Mouse (Mus musculus) hindbrain, embryonic 16.5 days (tissue): Measurements from ENCODE around the gene Psip1. TPM values are rescaled to one million over a fixed set of nuclear protein-coding genes. Genes with fewer than 3 reads are reported as not detected.
A peak's percentile ranks its signal among the peaks of the same experiment; 100 is the strongest.

Experiments used
- ATAC-seq: fragments of 200-750 bp; cut with Nextera tagmentation; 2 replicates; pipeline ENCODE4 v1.8.0; 2017; ENCODE audit warnings: moderate TSS enrichment, moderate library complexity
- H3K27ac ChIP-seq: fragments of 300-500 bp; sonication (generic); 2 replicates; pipeline ENCODE4 v1.5.1; 2014; ENCODE audit warnings: low read depth, mild to moderate bottlenecking, control low read depth, low read length, moderate library complexity
- H3K27me3 ChIP-seq: fragments of 300-500 bp; sonication (generic); replicated peaks from 2 replicates; pipeline ENCODE4 v1.6.1; 2014; ENCODE audit warnings: low read length; ENCODE audit not compliant: control insufficient read depth, insufficient read depth
- H3K36me3 ChIP-seq: fragments of 300-500 bp; sonication (generic); 2 replicates; pipeline ENCODE4 v1.6.1; 2014; ENCODE audit warnings: mild to moderate bottlenecking, low read length, moderate library complexity, mixed read lengths; ENCODE audit not compliant: control insufficient read depth, insufficient read depth
- H3K4me1 ChIP-seq: fragments of 300-500 bp; sonication (generic); 2 replicates; pipeline ENCODE4 v1.6.1; 2014; ENCODE audit warnings: low read depth, low read length; ENCODE audit not compliant: control insufficient read depth, insufficient read depth
- H3K4me2 ChIP-seq: fragments of 300-500 bp; sonication (generic); 2 replicates; pipeline ENCODE4 v1.6.1; 2014; ENCODE audit warnings: mild to moderate bottlenecking, low read length, control low read depth, moderate library complexity
- H3K4me3 ChIP-seq: fragments of 300-500 bp; sonication (generic); 2 replicates; pipeline ENCODE4 v1.5.1; 2014; ENCODE audit warnings: mild to moderate bottlenecking, low read length, control low read depth, moderate library complexity
- H3K9ac ChIP-seq: fragments of 300-500 bp; sonication (generic); 2 replicates; pipeline ENCODE4 v1.6.1; 2014; ENCODE audit warnings: low read depth, mild to moderate bottlenecking, control low read depth, low read length, moderate library complexity
- H3K9me3 ChIP-seq: fragments of 300-500 bp; sonication (generic); 2 replicates; pipeline ENCODE4 v1.6.1; 2014; ENCODE audit warnings: mild to moderate bottlenecking, low read length, moderate library complexity; ENCODE audit not compliant: control insufficient read depth
- WGBS: fragments of 180-500 bp; shearing (Covaris S2); extraction: QIAGEN DNeasy Blood & Tissue Kit; methylation state at CpG from one replicate; pipeline ENCODE4 v1.1.7; 2014; 5-methylcytosine and 5-hydroxymethylcytosine counted together
- polyA plus RNA-seq: library from polyadenylated mRNA; unstranded; fragments of >200 nt; fragmentation: Nextera tagmentation; extraction: Ambion mirVana; gene quantifications from 2 replicates; pipeline ENCODE4 v1.2.1, GENCODE M21; 2015

The Psip1 gene
- polyA plus RNA-seq, 1 experiment from 2014 or later, result 227 TPM

DNA sequence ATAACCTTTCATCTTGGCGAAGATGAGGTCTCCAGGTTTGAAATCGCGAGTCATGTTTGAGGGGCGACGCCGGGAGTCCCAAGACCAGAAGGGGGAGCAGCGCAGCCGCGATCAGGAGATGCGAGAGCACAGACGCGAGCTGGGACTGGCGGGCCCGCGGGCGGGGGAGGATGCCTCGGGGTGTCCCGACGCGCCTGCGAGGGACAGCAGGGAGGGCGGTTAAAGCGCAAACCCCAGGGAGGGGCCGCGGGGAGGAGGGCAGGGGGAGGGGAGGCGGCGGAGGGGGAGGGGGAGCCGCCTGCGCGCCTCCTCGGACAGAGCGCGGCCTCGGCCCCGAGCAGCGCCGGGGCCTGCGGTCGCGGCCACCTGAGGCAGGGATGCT lies 533 bp downstream of the Psip1 start:
- Histone ChIP-seq H3K27ac (peak overlapping the region; percentile 100), H3K36me3 (no peaks in the 10 kb centered on the region; the same call in 1 of the 2 replicates), H3K9ac (peak overlapping the region; percentile 98), H3K4me2 (peak overlapping the region; percentile 62), H3K4me1 (peaks cover 15% of the 10 kb centered on the region), H3K9me3 (no peaks in the 10 kb centered on the region), H3K27me3 (no peaks in the 10 kb centered on the region), H3K4me3 (peak overlapping the region; percentile 91)
- ATAC-seq, result peak; percentile 78
- WGBS, result 2% methylated on average over 23 of the region's 40 CpGs

DNA sequence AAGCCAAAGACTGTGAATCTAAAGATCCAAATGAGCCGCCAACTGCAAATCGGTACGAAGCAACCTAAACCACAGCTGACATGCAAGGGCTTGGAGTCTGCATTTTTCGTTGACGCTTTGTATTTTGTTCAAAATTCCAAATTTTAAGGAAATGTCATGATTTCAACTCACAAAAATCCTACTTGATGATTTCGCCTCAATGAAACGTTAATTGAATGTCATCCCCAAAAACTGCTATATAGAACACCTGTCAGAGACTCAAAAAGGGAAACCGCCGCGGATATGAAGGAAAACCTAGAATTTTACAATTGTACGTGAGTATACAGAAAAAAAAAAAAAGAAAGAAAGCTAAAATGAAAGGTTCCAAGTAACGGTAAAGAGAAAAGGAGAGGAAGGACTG lies 1.0 kb downstream of the Psip1 start:
- H3K4me1 ChIP-seq, result peaks cover 15% of the 10 kb centered on the region
- H3K36me3 ChIP-seq, result no peaks in the 10 kb centered on the region; the same call in 1 of the 2 replicates
- H3K27me3 ChIP-seq, result no peaks in the 10 kb centered on the region
- no peak for ATAC-seq
- peak overlapping the region; percentile 91 for H3K4me3 ChIP-seq
- no peaks in the 10 kb centered on the region for H3K9me3 ChIP-seq
- 14% methylated on average over 12 of the region's 12 CpGs for WGBS
- peak overlapping the region; percentile 62 for H3K4me2 ChIP-seq
- H3K27ac ChIP-seq, result peak overlapping the region; percentile 100; the same call in 1 of the 2 replicates
- peak overlapping the region; percentile 98 for H3K9ac ChIP-seq

DNA sequence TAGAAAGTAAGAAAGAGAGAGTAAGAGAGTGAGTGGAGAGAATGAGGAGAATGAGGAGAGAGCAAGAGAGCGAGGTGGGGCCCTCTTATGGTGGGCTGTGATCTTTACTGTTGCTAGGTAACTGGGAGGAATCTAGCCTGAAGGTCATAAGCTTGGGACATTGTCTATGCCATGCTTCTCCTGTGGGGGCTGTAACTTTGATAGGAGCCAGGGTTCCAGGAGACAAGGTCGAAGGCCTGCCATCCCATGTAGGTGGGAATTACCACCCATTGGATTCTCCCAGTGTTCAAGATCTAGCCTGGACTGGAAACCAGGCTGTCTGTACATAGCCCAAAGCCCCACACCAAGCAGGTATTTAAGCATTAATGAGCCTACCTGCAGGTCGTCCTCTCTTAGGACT lies 18.1 kb downstream of the Psip1 start:
- Histone ChIP-seq H3K27ac (no peak overlapping the region; the same call in 1 of the 2 replicates), H3K9ac (no peak overlapping the region), H3K27me3 (no peaks in the 10 kb centered on the region), H3K4me1 (peaks cover 3% of the 10 kb centered on the region; the same call in 1 of the 2 replicates), H3K9me3 (no peaks in the 10 kb centered on the region), H3K36me3 (peaks cover 37% of the 10 kb centered on the region), H3K4me2 (no peak overlapping the region), H3K4me3 (no peak overlapping the region)
- 0 out of 2 replicates have a peak, but pooled peaks have one; percentile 29 for ATAC-seq
- 60% methylated on average over 3 of the region's 3 CpGs for WGBS

DNA sequence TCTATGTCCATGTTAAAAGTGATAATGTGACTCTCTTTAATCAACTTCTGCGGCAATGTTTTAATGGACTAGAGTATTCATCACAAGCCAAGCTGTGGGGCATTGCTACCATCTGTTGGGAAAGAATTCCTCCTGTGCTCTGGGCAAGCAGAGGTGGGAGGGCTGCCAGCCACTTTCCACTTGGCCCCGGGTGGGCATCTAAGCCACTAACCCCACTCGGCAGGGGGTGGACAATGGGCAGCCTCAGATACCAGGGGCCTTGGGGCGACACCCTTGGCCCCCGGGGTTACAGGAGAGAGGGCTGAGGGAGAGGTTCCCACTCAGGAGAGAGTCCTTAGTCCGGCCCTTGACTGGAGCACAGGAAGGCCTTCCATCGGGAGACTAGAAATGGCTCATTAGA lies 18.6 kb downstream of the Psip1 start:
- no peak overlapping the region for H3K9ac ChIP-seq
- peak overlapping the region; percentile 23; the same call in 1 of the 2 replicates for H3K27ac ChIP-seq
- peak; percentile 50; the same call in 1 of the 2 replicates for ATAC-seq
- H3K4me2 ChIP-seq, result no peak overlapping the region
- no peaks in the 10 kb centered on the region for H3K27me3 ChIP-seq
- 67% methylated on average over 7 of the region's 7 CpGs for WGBS
- no peak overlapping the region for H3K4me3 ChIP-seq
- peaks cover 3% of the 10 kb centered on the region; the same call in 1 of the 2 replicates for H3K4me1 ChIP-seq
- H3K36me3 ChIP-seq, result peaks cover 34% of the 10 kb centered on the region
- H3K9me3 ChIP-seq, result no peaks in the 10 kb centered on the region

DNA sequence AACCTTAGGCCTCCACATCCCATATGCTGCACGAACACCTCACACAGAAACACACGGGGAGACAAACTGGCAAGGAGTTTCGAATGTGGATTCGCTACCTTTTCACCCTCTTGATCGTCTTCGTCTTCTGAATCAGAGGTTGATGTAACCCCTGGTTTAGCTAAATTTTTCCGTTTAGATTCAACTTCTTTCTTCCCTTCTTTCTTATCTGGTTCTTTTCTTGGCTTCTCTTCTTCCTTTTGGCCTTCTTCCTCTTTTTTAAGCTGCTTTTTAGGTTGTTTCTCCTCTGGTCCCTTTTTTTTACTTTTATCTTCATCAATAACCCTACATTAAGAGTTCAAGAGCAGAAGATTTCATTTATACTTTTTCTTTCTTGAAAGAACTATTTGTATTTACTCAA lies 21.4 kb downstream of the Psip1 start:
- 96% methylated on average over 7 of the region's 7 CpGs for WGBS
- Histone ChIP-seq H3K27ac (no peak overlapping the region), H3K4me1 (peaks cover 3% of the 10 kb centered on the region; the same call in 1 of the 2 replicates), H3K36me3 (peaks cover 29% of the 10 kb centered on the region), H3K9ac (no peak overlapping the region), H3K4me2 (no peak overlapping the region), H3K9me3 (no peaks in the 10 kb centered on the region), H3K4me3 (no peak overlapping the region), H3K27me3 (no peaks in the 10 kb centered on the region)
- ATAC-seq, result no peak

DNA sequence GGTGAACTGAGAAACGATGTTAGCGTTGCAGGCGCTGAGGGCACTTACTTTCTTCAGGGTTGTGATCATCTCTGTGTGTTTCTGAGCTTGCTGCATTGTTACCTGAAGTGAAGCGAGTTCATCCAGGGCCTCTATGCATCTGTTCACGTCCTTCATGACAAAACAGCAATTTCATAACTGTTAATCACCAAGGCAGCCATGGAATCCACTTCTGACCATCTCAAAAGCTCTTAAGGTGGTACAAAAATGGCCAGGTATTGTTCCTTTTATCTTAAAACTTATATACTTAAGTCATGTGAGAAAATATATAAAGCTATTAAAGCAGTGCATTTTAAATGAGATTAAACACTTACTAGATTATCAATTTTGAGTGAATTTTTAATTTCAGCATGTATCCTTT lies 26.2 kb downstream of the Psip1 start:
- Histone ChIP-seq H3K4me2 (no peak overlapping the region), H3K4me3 (no peak overlapping the region), H3K4me1 (no peaks in the 10 kb centered on the region), H3K27me3 (no peaks in the 10 kb centered on the region), H3K9ac (no peak overlapping the region), H3K36me3 (peaks cover 32% of the 10 kb centered on the region), H3K9me3 (no peaks in the 10 kb centered on the region), H3K27ac (no peak overlapping the region)
- no peak for ATAC-seq
- WGBS, result 92% methylated on average over 5 of the region's 5 CpGs

DNA sequence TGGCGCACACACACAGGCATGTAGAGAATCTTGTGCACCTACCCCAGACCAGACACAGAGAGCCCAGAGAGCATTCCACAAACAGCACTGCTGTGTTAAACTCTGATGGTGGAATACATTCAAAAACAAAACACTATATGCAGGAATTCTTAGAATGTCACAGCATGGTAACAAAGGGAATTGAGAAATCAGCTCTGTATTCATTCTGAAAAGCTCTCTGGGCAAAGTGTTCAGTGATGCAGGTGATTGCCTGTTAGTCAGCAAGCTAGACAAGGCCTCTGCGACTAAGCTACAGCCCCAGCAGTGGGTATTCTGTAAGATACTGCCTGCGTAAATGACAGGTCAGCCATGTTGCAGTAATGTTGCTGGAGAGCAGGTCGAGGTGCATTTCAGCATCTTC lies 35.5 kb downstream of the Psip1 start:
- Histone ChIP-seq H3K4me1 (no peaks in the 10 kb centered on the region), H3K27ac (no peak overlapping the region), H3K4me2 (no peak overlapping the region), H3K9ac (no peak overlapping the region), H3K36me3 (peaks cover 39% of the 10 kb centered on the region), H3K4me3 (no peak overlapping the region), H3K27me3 (no peaks in the 10 kb centered on the region), H3K9me3 (no peaks in the 10 kb centered on the region)
- WGBS, result 85% methylated on average over 4 of the region's 4 CpGs
- ATAC-seq, result no peak

DNA sequence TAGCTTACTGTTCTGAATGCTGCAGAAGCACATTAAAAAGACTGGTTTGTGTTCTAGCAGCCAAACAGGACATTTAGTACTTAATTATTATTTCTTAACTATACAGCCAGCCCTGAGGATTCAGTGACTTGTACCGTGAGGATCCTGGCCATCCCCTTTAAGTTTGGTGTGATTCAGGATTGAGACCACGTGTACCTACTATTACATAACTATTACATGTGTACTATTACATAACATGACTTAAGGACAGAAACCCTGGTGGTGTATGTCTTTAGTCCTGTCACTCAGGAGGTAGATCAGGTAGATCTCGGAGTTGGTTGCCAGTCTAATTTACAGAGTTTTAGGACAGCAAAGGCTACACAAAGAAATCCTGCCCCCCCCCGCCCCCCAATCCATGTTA lies 45.2 kb downstream of the Psip1 start:
- Histone ChIP-seq H3K9ac (no peak overlapping the region), H3K4me3 (no peak overlapping the region), H3K9me3 (no peaks in the 10 kb centered on the region), H3K4me2 (no peak overlapping the region), H3K27ac (no peak overlapping the region), H3K36me3 (peaks cover 20% of the 10 kb centered on the region), H3K4me1 (no peaks in the 10 kb centered on the region), H3K27me3 (no peaks in the 10 kb centered on the region)
- WGBS, result 85% methylated on average over 4 of the region's 4 CpGs
- ATAC-seq, result no peak

DNA sequence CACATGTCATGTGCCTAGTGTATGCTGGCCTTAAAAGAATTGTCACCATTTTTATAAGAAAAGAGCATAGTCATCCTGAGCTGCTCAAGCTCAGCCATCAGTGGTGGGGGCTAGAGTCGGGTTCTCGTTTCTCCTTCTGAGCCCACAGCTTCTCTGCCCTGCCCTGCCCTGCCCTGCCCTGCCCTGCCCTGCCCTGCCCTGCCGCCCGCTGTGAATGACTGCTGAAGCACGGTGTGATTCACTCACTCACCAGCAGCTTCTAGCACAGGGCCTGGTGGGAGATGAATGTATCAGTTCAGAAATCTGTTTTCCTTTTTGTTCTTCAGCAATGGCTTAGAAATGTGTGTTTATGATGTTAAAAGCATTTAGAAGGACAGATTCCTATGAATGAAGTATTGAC lies 47.2 kb downstream of the Psip1 start:
- no peak overlapping the region for H3K27ac ChIP-seq
- H3K27me3 ChIP-seq, result no peaks in the 10 kb centered on the region
- no peaks in the 10 kb centered on the region for H3K9me3 ChIP-seq
- H3K4me2 ChIP-seq, result no peak overlapping the region
- no peak overlapping the region for H3K9ac ChIP-seq
- H3K36me3 ChIP-seq, result peaks cover 26% of the 10 kb centered on the region
- H3K4me1 ChIP-seq, result no peaks in the 10 kb centered on the region
- ATAC-seq, result no peak
- WGBS, result 46% methylated on average over 5 of the region's 5 CpGs
- H3K4me3 ChIP-seq, result no peak overlapping the region

DNA sequence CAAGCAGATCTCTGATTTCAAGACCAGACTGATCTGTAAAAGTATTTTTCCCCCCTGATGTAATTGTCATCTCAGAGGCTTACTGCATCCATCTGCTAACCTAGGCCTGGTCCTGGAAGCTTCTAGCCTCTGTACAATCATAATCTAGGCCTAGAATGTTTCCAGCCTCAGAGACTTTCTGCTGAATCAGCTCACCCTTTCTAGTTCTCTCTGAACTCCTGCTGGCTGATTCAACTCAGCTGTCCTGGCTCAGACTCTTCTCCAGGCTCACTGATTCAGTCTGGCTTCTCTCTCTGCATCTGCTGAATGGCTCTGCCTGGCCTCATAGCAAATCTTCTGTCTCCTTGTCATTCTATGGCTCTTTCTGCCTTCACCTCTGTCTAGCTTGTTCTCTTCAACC lies 48.1 kb downstream of the Psip1 start:
- Histone ChIP-seq H3K27me3 (no peaks in the 10 kb centered on the region), H3K4me2 (no peak overlapping the region), H3K36me3 (peaks cover 26% of the 10 kb centered on the region), H3K9me3 (no peaks in the 10 kb centered on the region), H3K4me3 (no peak overlapping the region), H3K9ac (no peak overlapping the region), H3K27ac (no peak overlapping the region), H3K4me1 (no peaks in the 10 kb centered on the region)
- no peak for ATAC-seq
